Mouse (Mus musculus) kidney, adult 8-10 months (tissue): ENCODE measurements around the gene Snapc1.

Source experiments
- DNase-seq, 2 experiments: peaks; one replicate each; pipeline ENCODE4 v3.0.0; 2022

The Snapc1 gene

DNA sequence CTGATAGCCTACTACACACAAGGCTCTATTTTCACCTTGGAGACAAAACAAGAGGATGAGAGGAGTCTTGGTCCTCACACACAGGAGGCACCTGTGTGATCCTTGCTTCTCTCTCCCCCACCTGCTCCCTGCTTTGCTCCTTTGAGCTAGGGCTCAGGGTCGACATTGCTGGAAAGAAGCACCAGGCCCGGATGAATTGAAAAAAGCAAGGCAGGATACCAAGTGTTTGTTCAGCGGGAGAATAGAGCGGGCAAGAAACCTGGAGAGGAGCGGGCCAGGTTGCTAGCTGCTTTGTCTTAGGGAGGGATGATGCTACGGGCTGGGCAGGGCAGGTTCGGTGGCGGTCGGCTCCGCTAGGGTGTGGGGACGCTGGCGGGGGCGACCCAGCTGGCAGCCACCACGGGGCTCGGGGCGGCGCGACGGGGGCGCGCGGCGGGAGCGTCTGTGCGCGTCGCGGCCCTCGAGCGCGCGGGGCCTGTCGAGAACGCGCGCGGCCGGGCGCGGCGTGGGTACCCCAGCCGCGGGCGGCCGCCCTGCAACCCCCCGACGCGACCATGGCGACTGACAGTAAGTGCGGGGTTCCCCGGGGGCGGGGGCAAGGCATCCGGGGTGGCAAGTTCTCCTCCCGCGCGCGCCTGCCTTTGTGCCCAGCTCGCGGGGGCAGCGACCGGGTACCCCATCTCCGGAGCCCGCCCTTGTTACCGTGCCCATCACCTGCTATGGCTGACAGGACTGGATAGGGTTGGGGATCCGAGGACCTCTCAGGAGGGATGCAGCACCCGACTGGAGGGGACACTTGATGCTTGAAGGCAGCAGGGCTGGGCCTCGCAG is 33.2 kb downstream of the Snapc1 start, which contains the start of gene Syt16:
TSS of gene Syt16 (plus strand) at position 365 of the 831 bp plus-strand sequence.
- no peak for DNase-seq

DNA sequence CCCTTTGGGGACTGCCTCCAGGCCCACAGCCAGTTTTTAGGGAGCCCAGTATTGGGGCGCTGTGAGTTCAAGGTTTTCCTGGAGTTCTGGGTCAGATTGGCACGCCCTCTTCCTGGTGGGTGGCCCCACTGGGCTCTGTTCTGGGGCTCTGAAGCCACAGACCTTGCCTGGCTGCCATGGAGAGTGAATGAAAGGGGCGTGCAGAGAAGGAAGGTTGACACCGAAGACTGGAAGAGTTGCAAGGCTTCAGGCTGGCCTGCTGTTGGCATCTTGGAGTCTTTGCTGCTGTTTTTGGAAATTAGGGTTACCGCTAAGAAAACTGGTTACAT is 33.8 kb downstream of the Snapc1 start:
- DNase-seq: no peak

DNA sequence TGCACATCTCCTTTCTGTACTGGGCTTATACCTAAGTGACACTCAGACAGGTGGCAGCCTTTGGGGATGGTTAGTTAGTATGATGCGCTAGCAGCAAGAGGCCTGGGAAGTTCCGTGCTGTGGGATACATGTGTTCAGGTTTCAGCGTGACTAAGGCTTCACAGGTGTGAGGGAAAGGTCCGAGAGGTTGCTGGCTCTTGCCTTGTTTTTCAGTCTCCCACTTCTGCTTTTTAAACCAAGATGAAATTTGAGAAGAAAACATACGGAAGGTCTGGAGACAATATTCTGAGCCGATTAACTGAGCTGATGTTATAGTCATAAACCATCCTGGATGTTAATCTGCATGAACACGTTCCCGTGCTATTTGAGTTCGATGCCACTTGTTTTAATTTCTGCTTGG is 38.2 kb downstream of the Snapc1 start:
- DNase-seq: no peak

DNA sequence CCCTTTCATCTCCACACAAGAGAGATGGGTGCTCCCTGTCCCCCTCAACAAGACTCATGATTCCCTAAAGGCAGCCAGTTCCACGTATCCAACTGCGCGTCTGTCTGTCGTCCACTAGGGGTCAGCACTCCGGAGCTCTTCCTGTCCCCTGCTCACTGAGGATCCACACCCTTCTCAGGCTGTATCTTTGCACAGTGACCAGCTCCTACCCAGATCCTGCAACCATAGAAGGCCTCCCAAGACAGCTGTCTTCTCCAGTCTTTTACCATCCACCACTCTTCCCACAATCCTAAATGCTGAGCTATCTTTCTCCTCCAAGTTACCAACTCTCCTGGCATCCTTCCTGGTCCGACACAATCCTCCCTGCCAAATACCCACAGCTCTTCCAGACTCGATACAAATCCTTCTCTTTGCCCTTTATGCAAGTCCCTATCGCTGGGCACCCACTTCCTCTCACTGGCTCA is 45.2 kb downstream of the Snapc1 start:
- DNase-seq: peak in 1 of 2 experiments; percentile 24

DNA sequence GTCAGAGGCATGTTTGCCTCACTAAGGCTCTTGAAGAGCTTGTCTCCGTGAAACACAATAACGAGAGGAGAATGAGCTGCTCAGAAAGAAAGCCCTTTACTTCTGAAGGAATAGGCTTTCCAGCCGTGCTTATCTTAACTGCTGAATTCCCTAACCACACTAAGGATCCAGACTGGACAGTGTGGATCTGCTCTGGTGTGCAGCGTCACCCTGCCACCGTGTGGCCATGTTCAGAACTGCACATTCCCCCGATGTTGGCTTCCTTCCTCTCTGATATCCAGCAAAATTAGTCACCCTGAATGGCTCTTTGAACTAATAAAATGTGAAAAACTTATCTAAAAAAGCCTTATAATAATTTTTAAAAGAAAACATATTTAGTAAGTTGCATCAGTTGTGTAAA is 49.5 kb downstream of the Snapc1 start:
- DNase-seq: peak; percentile 56 to 86

DNA sequence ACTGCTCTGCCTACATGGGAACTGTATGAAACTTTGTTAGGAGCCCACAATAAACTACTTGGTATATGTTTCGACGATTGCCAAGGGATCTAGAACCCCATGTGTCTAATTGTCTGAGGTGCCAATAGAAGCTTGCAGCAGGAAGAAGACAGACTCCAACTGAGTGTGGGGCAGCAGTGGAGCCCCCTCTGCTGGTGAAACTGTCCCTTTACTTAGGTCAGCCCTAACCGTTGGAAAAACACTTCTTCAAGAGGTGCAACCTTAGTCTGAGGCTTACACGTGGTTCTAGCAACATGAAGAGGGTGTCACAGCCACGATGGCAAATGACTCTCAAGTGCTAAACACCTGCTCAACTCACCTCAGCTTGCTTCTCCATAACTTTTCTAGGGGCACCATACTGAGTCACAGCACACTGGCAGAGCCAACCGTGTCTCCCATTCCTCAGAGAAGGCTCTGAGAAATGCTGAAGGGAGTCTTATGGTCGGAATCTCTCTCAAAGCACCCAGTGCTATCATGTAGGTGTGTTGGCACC is 50.5 kb downstream of the Snapc1 start:
- DNase-seq: peak; percentile 8 to 38

DNA sequence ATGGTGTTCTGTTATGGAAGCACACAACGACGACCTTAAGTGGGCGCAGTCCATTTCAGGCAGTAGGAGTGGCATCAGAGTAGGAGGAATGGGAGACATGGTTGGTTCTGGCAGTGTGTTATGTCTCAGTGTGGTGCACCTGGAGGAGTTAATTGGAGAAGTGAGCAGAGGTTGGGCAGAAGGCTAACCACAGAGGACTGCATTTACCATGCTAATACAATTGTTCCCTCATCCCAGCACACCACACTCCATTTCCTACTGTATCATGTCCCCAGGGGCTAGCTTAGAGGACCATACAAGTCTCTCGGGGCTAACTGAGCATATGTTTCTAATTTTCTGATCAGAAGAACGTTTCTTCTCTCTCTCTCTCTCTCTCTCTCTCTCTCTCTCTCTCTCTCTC is 51.2 kb downstream of the Snapc1 start:
- DNase-seq: no peak

DNA sequence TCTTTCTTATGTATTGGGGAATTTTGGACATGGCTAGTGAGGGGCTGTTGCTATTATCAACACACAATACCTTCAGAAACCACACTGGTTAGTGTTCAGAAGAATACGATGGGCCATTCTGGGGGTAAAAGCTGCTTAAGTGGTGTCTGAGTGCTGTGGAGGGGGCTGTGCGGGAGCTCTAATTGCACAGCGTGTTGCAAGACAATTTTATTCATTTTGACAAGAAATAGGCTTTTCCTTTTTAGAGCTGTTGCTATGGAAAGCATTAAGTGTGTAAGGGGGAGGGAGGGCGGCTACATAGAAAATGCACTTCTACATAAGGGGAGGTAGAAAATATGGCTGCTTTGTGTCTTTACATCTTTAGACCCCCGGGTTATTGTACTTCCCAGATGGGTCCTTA is 59.0 kb downstream of the Snapc1 start:
- DNase-seq: no peak

DNA sequence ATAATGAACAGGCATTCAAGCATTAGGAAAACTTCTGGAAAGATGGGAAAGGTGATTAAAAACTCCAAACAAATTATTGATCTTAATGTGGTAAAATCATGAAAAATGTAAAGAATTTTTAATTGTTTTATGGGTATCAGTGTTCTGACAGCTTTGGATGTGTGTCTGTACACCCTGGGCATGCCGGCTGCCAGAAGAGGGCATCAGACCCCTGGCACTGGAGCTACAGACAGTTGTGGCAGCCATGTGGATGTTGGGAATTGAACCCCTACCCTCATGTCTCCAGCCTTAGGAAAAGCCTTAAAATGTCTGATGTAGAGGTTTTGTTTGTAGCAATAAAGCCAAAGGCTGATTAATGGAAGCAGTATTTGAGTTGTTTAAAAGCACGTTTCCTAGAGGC is 60.6 kb downstream of the Snapc1 start:
- no peak for DNase-seq
